Mouse (Mus musculus) intestine, embryonic 15.5 days (tissue): ENCODE data around the gene Dact2. TPM values are rescaled to one million over a fixed set of nuclear protein-coding genes. Genes with fewer than 3 reads are reported as not detected.

Experiments used
- ATAC-seq: fragments of 200-750 bp; cut with Nextera tagmentation; 2 replicates; pipeline ENCODE4 v1.8.0; 2017; ENCODE audit warnings: moderate TSS enrichment, moderate library complexity
- H3K27ac ChIP-seq: fragments of 300-500 bp; sonication (generic); 2 replicates; pipeline ENCODE4 v1.5.1; 2015; ENCODE audit warnings: mild to moderate bottlenecking, inconsistent platforms
- H3K27me3 ChIP-seq: fragments of 300-500 bp; sonication (generic); replicated peaks from 2 replicates; pipeline ENCODE4 v1.6.1; 2015; ENCODE audit warnings: inconsistent platforms
- H3K36me3 ChIP-seq: fragments of 300-500 bp; sonication (generic); 2 replicates; pipeline ENCODE4 v1.6.1; 2015; ENCODE audit warnings: inconsistent platforms
- H3K4me1 ChIP-seq: fragments of 300-500 bp; sonication (generic); replicated peaks from 2 replicates; pipeline ENCODE4 v1.6.1; 2015; ENCODE audit warnings: inconsistent platforms
- H3K4me2 ChIP-seq: fragments of 300-500 bp; sonication (generic); replicated peaks from 2 replicates; pipeline ENCODE4 v1.6.1; 2015; ENCODE audit warnings: mild to moderate bottlenecking, inconsistent platforms
- H3K4me3 ChIP-seq: fragments of 300-500 bp; sonication (generic); replicated peaks from 2 replicates; pipeline ENCODE4 v1.5.1; 2015; ENCODE audit warnings: inconsistent platforms
- H3K9ac ChIP-seq: fragments of 300-500 bp; sonication (generic); 2 replicates; pipeline ENCODE4 v1.6.1; 2015; ENCODE audit warnings: inconsistent platforms
- H3K9me3 ChIP-seq: fragments of 300-500 bp; sonication (generic); 2 replicates; pipeline ENCODE4 v1.6.1; 2016; ENCODE audit warnings: inconsistent platforms
- WGBS: fragments of 180-500 bp; shearing (Covaris S2); methylation state at CpG from one replicate; pipeline ENCODE4 v1.1.7; 2015; 5-methylcytosine and 5-hydroxymethylcytosine counted together
- polyA plus RNA-seq: library from polyadenylated mRNA; unstranded; fragments of >200 nt; fragmentation: Nextera tagmentation; extraction: Ambion mirVana; gene quantifications from 2 replicates; pipeline ENCODE4 v1.2.1, GENCODE M21; 2015

Gene Dact2
- polyA plus RNA-seq, 1 experiment from 2014 or later: 6.1 TPM

DNA sequence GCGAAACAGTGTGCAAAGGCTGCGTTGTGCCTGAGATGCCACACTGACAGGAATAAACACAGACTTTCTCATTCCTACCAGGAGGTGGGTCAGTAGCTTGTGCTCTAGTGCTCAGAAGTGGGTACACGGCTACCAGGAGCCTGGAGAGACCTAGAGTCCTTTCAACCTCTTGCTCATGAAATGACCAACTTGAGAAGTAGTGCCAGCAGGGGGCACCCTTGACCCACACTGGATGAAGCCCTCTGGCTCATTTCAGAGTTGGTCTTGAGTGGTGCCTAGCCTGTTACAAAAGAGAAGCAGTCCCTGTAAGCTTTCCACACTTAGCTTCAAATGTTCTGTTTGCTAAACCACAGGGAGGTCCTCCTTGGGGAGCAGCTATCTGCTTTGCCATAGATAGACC is 28.5 kb upstream of the Dact2 start:
- ATAC-seq: no peak
- H3K27ac ChIP-seq: peak overlapping the region; percentile 44; the same call in 1 of the 2 replicates

DNA sequence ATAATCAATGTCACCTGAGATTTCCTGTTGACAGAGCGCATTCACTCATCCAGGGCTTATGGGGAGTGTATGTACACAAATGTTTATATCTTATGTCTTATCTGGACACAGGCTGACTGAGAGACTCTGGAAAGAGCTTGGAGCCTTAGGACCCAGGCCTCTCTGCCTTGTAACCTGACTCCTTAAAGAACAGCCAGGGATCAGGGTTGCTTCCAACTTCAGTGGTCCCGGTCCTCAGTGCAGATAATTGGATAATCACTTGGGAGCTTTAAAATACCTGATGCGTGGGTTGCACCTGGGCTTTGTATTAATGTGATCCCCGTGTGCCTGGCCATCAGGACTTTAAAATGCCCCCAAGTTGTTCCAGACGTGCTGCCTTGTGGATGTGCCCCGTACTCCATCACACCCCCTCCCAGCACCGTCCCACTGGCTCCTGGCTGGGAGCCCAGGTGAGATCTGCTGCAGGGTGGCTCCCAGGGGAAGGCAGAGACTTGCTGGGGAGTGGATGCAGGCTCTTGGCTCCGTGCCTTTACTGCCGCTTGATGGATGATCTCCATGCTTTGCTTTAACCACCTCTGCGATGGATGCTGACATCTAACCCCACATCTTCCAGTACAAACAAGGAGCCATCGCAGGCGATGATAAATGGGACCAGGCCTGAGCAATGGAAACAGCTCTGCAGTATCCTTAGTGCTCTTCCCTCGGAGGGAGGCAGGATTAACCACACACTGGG is 26.8 kb upstream of the Dact2 start:
- no peak overlapping the region for H3K9ac ChIP-seq
- peak overlapping the region; percentile 49 for H3K27ac ChIP-seq
- 18% methylated on average over 13 of the region's 13 CpGs for WGBS
- H3K4me2 ChIP-seq: no peak overlapping the region
- H3K4me1 ChIP-seq: peaks cover 25% of the 10 kb centered on the region
- 0 out of 2 replicates have a peak, but pooled peaks have one; percentile 4 for ATAC-seq
- H3K9me3 ChIP-seq: no peaks in the 10 kb centered on the region
- no peaks in the 10 kb centered on the region for H3K27me3 ChIP-seq
- no peaks in the 10 kb centered on the region for H3K36me3 ChIP-seq
- H3K4me3 ChIP-seq: no peak overlapping the region

More for the DNA sequence above, 28.5 kb upstream of the Dact2 start:
- 45% methylated on average over 3 of the region's 3 CpGs for WGBS
- Histone ChIP-seq H3K27me3 (no peaks in the 10 kb centered on the region), H3K36me3 (no peaks in the 10 kb centered on the region), H3K4me2 (no peak overlapping the region), H3K9me3 (no peaks in the 10 kb centered on the region), H3K4me1 (peaks cover 17% of the 10 kb centered on the region), H3K9ac (no peak overlapping the region), H3K4me3 (no peak overlapping the region)

DNA sequence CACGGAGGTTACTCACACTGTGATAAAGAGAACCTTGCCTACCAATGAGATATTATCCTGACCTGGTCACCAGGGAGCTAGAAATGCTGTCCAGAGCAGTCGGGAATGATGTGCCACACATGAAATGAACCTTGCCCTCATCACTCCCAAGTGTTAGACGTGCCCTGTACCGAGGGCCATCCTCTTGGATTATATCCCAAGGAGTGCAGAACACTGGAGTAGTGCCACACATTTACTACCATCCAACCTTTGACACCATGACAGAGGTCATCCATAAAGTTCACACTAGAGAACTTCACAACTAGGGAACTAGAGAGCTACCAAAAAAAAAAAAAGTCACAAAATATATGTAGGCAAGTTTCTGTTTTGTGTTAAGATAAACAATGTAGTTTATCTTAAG is 24.3 kb upstream of the Dact2 start:
- Histone ChIP-seq H3K4me1 (peaks cover 25% of the 10 kb centered on the region), H3K36me3 (no peaks in the 10 kb centered on the region), H3K9me3 (no peaks in the 10 kb centered on the region), H3K27me3 (no peaks in the 10 kb centered on the region), H3K4me3 (no peak overlapping the region), H3K4me2 (no peak overlapping the region), H3K9ac (no peak overlapping the region), H3K27ac (no peak overlapping the region)
- ATAC-seq: peak; percentile 29; the same call in 1 of the 2 replicates
- 59% methylated on average over 4 of the region's 4 CpGs for WGBS

DNA sequence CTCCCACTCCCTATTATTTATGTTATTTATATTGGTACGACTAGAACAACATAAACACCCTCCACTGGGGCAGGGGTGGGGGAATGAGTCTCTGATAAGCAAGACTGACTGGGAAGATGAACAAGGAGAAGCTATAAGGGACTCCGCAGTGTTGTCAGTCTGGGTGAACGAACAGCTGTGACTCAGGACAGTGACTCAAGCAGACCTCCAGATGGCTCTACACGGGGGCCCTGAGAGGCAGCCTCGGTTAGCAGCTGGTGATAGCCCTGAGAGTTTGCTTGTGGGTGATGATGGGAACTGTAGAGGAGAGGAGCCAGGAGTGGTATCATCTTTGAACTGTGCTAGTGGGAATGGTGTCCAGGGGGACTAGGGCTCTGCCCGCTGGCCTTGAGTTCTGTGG is 23.5 kb upstream of the Dact2 start:
- Histone ChIP-seq H3K9ac (no peak overlapping the region), H3K27ac (0 out of 2 replicates have a peak overlapping the region, but pooled peaks have one; percentile 23), H3K27me3 (no peaks in the 10 kb centered on the region), H3K36me3 (no peaks in the 10 kb centered on the region), H3K9me3 (no peaks in the 10 kb centered on the region), H3K4me1 (peaks cover 25% of the 10 kb centered on the region), H3K4me2 (peak overlapping the region; percentile 7; the same call in 1 of the 2 replicates), H3K4me3 (no peak overlapping the region)
- ATAC-seq: peak; percentile 15; the same call in 1 of the 2 replicates
- 32% methylated on average over 6 of the region's 6 CpGs for WGBS

DNA sequence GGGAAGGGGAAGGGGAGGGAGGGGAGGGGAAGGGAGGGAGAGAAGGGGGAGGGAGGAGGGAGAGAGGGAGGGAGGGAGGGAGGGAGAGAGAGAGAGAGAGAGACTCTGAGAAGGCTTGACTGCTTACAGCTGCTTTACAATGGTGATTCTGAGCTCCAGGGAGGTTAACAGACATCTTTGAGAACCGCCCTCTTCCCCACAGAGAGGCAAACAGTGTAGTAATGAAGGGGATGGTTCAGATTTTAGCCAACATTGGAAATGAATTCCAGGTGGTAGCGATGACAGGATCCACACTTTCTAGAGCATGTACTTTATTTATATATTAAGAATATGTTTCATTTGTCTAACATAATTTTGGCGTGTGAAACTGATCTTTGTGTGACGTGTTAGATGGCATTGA is 22.7 kb upstream of the Dact2 start:
- H3K27ac ChIP-seq: no peak overlapping the region
- peaks cover 19% of the 10 kb centered on the region for H3K4me1 ChIP-seq
- H3K4me2 ChIP-seq: no peak overlapping the region
- WGBS: 34% methylated on average over 4 of the region's 4 CpGs
- H3K9me3 ChIP-seq: no peaks in the 10 kb centered on the region
- no peak overlapping the region for H3K4me3 ChIP-seq
- H3K27me3 ChIP-seq: no peaks in the 10 kb centered on the region
- H3K36me3 ChIP-seq: no peaks in the 10 kb centered on the region
- no peak overlapping the region for H3K9ac ChIP-seq
- ATAC-seq: no peak

DNA sequence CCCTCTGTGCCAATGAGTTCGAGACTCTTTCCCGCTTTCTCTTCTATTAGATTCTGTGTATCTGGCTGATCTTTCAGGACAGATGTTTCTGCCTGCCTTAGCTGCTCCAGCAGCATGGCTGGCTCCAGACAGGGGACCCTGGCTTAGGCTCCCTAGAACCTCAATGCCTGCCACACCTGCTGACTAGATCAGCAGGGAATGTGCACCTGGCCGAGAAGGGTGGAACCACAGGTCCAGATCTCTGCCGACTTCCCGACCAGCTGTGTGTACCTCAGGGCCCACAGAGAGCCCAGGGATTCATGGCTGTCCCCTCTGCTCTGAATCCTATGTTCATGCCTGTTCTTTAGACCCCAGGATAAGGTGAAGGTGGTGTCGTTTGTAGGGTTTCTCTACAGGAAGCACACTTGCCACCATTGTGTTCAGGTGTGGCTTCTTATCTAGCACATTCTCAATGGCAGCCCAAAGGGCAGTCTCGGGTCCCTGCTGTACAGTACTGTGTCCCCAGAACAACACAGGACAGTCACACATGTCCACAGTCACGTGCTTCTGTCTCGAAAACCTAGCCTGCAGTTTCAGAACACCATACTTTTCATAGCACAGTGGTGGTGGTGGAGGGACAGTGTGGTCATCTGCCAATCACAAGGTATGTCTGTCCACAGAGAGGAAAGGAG is 22.0 kb upstream of the Dact2 start:
- Histone ChIP-seq H3K9me3 (no peaks in the 10 kb centered on the region), H3K36me3 (no peaks in the 10 kb centered on the region), H3K9ac (no peak overlapping the region), H3K27ac (no peak overlapping the region), H3K27me3 (no peaks in the 10 kb centered on the region), H3K4me3 (no peak overlapping the region), H3K4me1 (peaks cover 15% of the 10 kb centered on the region), H3K4me2 (no peak overlapping the region)
- peak; percentile 68 for ATAC-seq
- 57% methylated on average over 9 of the region's 9 CpGs for WGBS

DNA sequence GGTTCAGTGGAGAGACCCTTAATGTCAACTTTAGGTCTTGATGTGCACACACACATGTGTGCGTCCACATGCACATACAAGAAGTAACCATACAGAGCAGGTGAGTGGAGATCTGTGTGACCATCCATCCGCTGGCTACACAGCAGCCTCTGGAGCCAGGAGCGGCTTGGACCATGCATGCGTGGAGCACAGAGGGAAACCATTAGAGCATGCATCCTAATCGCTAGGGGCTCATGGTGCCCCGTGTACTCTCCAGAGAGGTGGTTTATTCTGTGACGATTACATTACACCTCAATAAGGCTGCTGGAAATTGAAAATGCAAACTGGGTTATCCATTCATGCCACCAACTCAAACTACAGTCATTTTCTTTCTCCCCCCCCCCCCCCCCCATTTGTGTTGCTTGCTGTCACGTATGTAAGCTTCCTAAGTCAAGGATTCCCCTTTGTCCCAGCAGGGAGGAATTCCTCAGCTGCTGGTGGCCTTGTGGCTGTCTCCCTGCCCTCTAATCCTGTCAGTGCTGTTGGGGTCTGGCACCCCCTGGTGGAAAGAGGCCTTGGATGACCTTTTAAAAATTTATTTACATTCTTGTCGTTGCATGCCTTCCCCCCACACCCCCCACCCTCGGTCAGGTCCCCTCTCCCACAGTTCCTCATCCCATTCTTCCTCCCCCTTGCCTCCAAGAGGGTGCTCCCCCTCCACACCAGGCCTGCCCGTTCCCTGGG is 17.9 kb upstream of the Dact2 start:
- Histone ChIP-seq H3K4me1 (peaks cover 4% of the 10 kb centered on the region; the same call in 1 of the 2 replicates), H3K27me3 (no peaks in the 10 kb centered on the region), H3K9me3 (no peaks in the 10 kb centered on the region), H3K4me3 (no peak overlapping the region), H3K36me3 (no peaks in the 10 kb centered on the region), H3K4me2 (no peak overlapping the region), H3K27ac (no peak overlapping the region), H3K9ac (no peak overlapping the region)
- WGBS: 41% methylated on average over 11 of the region's 11 CpGs
- ATAC-seq: no peak

DNA sequence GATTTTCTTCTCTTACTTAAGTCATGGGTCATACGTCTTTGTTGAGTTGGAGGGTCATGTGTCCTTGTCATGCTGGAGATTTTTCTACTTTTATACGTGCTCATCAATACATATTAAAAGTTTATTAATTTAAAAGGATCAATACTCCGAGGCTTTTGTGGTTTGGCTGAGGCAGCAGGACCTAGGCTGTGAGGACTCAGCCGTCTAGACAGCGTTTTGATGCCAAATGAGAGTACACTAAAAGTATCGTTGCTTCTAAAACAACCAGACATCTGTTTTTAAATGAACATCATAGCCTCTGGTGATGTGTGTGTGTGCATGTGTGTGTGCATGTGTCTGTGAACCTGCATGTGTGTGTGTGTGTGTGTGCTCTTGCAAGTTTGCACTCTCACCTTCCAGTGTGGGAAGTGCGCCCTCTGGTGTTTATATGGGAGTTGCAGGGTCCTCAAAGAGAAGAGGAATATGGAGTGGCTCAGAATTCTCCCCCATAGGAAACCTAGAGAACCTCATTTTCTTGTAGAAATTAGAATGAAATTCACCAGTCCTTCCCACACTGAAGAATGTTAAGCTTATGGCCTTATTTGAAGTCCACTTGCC is 16.6 kb upstream of the Dact2 start:
- Histone ChIP-seq H3K27ac (no peak overlapping the region), H3K9ac (no peak overlapping the region), H3K4me3 (no peak overlapping the region), H3K27me3 (no peaks in the 10 kb centered on the region), H3K36me3 (no peaks in the 10 kb centered on the region), H3K4me1 (no peaks in the 10 kb centered on the region), H3K4me2 (no peak overlapping the region), H3K9me3 (no peaks in the 10 kb centered on the region)
- peak; percentile 44; the same call in 1 of the 2 replicates for ATAC-seq
- WGBS: 65% methylated on average over 7 of the region's 7 CpGs

DNA sequence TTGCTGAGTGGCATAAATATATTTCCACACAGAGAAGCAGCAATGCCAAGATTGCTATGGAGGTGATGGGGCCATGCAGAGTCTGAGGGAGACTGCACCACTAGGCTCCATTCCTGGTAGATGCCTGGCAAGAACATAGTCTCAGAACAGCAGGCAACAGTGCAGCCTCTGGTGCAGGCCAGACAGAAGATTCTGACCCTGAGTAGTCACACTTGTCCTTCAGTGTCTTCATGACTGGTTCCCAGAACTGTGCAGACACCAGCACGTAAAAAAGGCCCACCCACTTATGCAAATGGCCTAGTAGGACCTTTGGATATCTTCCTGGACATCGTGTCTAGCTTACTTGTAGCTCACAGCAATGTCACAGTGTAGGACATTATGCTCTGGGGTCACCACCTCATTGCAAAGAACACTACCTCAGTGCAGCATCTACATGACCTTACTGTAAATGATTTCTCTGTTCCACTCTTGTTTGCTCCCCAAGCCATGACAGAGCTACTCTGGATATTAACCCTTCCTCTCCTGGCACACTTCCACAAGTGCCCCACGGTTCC is 9.9 kb upstream of the Dact2 start:
- ATAC-seq: peak; percentile 23; the same call in 1 of the 2 replicates
- H3K4me2 ChIP-seq: no peak overlapping the region
- H3K4me3 ChIP-seq: no peak overlapping the region
- no peaks in the 10 kb centered on the region for H3K4me1 ChIP-seq
- no peaks in the 10 kb centered on the region for H3K9me3 ChIP-seq
- H3K27me3 ChIP-seq: no peaks in the 10 kb centered on the region
- 58% methylated on average over 3 of the region's 3 CpGs for WGBS
- H3K9ac ChIP-seq: no peak overlapping the region
- H3K36me3 ChIP-seq: no peaks in the 10 kb centered on the region
- H3K27ac ChIP-seq: no peak overlapping the region

DNA sequence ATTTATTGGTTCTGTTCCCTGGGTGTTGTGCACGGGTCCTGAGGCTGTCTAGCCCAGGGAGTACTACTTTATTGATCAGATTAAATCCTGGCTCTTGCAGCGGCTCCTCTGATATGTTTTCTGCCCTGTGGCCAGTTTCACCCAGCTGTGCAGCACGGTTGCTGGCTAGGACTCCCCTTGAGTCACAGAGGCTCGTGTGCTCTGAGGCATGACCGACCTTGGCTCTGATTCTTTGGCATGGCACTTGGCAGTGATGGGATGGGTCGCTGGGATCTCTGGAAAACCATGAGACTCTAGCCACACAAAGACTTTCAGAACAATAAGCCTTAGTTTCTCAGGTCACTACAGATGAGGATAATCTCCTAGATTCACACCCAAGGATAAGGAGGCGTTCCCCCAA is 8.7 kb upstream of the Dact2 start:
- H3K4me3 ChIP-seq: no peak overlapping the region
- H3K4me1 ChIP-seq: no peaks in the 10 kb centered on the region
- no peaks in the 10 kb centered on the region for H3K9me3 ChIP-seq
- H3K36me3 ChIP-seq: no peaks in the 10 kb centered on the region
- H3K27ac ChIP-seq: no peak overlapping the region
- 82% methylated on average over 7 of the region's 7 CpGs for WGBS
- no peaks in the 10 kb centered on the region for H3K27me3 ChIP-seq
- H3K4me2 ChIP-seq: no peak overlapping the region
- no peak overlapping the region for H3K9ac ChIP-seq
- no peak for ATAC-seq

DNA sequence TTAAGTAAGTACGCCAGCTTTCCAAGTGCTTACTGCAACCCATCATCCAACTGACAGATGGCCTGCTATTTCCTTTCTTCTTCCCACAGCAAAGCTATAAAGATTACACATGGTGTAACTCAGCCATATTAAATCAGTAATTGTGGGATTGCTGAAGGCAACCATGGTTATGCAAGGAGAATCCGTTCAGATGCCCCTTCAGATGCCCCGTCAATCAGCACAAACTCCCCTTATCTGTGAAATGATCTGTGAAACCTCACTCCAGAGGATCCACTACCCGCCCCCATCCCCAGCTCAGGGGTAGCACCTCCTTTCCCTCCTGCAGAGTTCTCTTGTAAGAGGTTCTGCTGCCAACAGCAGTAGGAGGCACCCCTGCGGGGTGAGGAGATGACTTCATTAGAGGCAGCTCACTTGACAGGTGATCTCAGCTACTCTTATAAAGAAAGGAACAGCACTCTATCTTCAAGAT is 3.0 kb upstream of the Dact2 start:
- ATAC-seq: no peak
- Histone ChIP-seq H3K9ac (no peak overlapping the region), H3K27me3 (peaks cover 17% of the 10 kb centered on the region), H3K4me3 (no peak overlapping the region), H3K9me3 (no peaks in the 10 kb centered on the region), H3K4me1 (peaks cover 12% of the 10 kb centered on the region), H3K4me2 (no peak overlapping the region), H3K27ac (no peak overlapping the region), H3K36me3 (no peaks in the 10 kb centered on the region)
- WGBS: 28% methylated on average over 5 of the region's 5 CpGs

DNA sequence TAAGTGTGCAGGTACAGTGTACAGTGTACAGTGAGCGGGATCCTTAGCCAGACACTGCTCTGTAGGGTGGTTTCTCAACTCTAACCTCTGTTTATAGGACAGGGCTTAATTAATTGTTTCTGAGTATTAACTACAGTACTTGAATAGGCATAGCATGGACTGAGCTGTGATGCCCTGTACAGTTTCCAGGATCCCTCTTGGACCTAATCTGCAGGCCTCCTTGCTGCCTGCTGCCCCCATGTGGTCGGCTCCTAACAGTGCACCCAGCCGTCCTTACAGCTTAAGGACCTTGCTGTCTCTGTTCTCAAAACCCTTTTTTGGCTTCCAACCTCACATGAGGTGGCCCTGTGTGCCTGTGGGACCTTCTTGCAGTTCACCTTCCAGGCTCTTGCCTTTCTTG is 2.0 kb upstream of the Dact2 start:
- ATAC-seq: no peak
- Histone ChIP-seq H3K9me3 (no peaks in the 10 kb centered on the region), H3K27me3 (peaks cover 18% of the 10 kb centered on the region), H3K4me1 (peaks cover 21% of the 10 kb centered on the region), H3K4me3 (no peak overlapping the region), H3K27ac (no peak overlapping the region), H3K9ac (no peak overlapping the region), H3K36me3 (no peaks in the 10 kb centered on the region), H3K4me2 (no peak overlapping the region)
- 34% methylated on average over 3 of the region's 3 CpGs for WGBS
